ENCODE assay signal across 18 mouse cellular contexts in genomic region chr4:18795740-18796394, GRCm38 (mm10).
DNase-seq lines count a peak whose midpoint lies in the region; ATAC-seq and TF ChIP-seq lines count a peak whose summit lies in the region.
"Had no signal": no experiment of that assay in that cellular context is flagged by ENCODE, and none has a peak within 500 bp of the region (broad histone marks: within the 10 kb centered on the region; RNA-seq: fewer than 3 reads in every experiment).

No protein-coding gene starts in this region.

- H3K27me3 ChIP-seq in kidney, postnatal 0 days (ENCODE audit: insufficient read depth, low read length) = no peaks in the 10 kb centered on the region
- H3K27me3 ChIP-seq: embryonic facial prominence, embryonic 12.5 days; neural tube, embryonic 13.5 days had no signal

- no peaks in the 10 kb centered on the region for H3K36me3 ChIP-seq in kidney, postnatal 0 days (ENCODE audit: insufficient read depth, low read length)
- H3K36me3 ChIP-seq: embryonic facial prominence, embryonic 12.5 days; neural tube, embryonic 13.5 days had no signal

- intact Hi-C loops in heart, postnatal 25 days (cut with DNase I) = no loop called here

- peak; percentile 74 for DNase-seq in heart, adult 11 months
- no peak for DNase-seq in heart, postnatal 25 days (ENCODE audit: low spot score)
- peak; percentile 82 for DNase-seq in kidney, postnatal 0 days (ENCODE audit: low spot score)
- DNase-seq in kidney, postnatal 25 days = no peak
- peak; percentile 77 for DNase-seq in 3T3-L1 (ENCODE audit: low read depth, low spot score)
- DNase-seq in heart, postnatal 4 days = peak; percentile 7
- no peak for DNase-seq in ovary, postnatal 36 days (ENCODE audit: low spot score)
- DNase-seq in cerebellum, adult 9-10 months = no peak
- DNase-seq: adrenal gland, postnatal 14 days; B cell, adult 2 months; cerebellum, postnatal 10 days; gastrocnemius, adult 2 months; layer of hippocampus, adult 9-11 months had no signal

- 30% methylated on average over 2 of the region's 2 CpGs for WGBS in kidney, postnatal 0 days

- H3K4me2 ChIP-seq in kidney, postnatal 0 days (ENCODE audit: low read length) = no peak overlapping the region
- H3K4me2 ChIP-seq: embryonic facial prominence, embryonic 12.5 days; liver, embryonic 11.5 days; neural tube, embryonic 13.5 days had no signal

- no peaks in the 10 kb centered on the region for H3K4me1 ChIP-seq in kidney, postnatal 0 days (replicated peaks; ENCODE audit: insufficient read depth, low read length)
- H3K4me1 ChIP-seq: embryonic facial prominence, embryonic 12.5 days; neural tube, embryonic 13.5 days had no signal

- no peak; the same call in 1 of the 2 replicates for ATAC-seq in kidney, postnatal 0 days (replicated peaks; ENCODE audit: low FRiP score, low read depth)
- ATAC-seq: forebrain, embryonic 14.5 days; midbrain, embryonic 16.5 days had no signal

- TF ChIP-seq CTCF in kidney, postnatal 0 days (IDR thresholded peaks at IDR 0.05; ENCODE audit: low read depth) = no peak

- H3K27ac ChIP-seq in kidney, postnatal 0 days = no peak overlapping the region
- H3K27ac ChIP-seq: embryonic facial prominence, embryonic 12.5 days; gastrocnemius, adult 2 months; neural tube, embryonic 13.5 days had no signal

- no peak overlapping the region for H3K4me3 ChIP-seq in kidney, postnatal 0 days (replicated peaks; ENCODE audit: low read depth, low read length)
- H3K4me3 ChIP-seq: embryonic facial prominence, embryonic 12.5 days; gastrocnemius, adult 2 months; neural tube, embryonic 13.5 days had no signal

- no peak overlapping the region for H3K9ac ChIP-seq in kidney, postnatal 0 days (ENCODE audit: low read depth, low read length)
- H3K9ac ChIP-seq: embryonic facial prominence, embryonic 12.5 days; neural tube, embryonic 13.5 days had no signal

- H3K9me3 ChIP-seq in kidney, postnatal 0 days (replicated peaks; ENCODE audit: low read length) = no peaks in the 10 kb centered on the region
- H3K9me3 ChIP-seq: embryonic facial prominence, embryonic 12.5 days; neural tube, embryonic 13.5 days had no signal

Comparison
In these comparisons a context has a peak if more than half of its experiments do, and no peak if none do; other contexts are left out.
1. DNase-seq: peak in heart, adult 11 months (single experiment), kidney, postnatal 0 days (single experiment), 3T3-L1 (single experiment) and heart, postnatal 4 days (single experiment); none in heart, postnatal 25 days (single experiment), kidney, postnatal 25 days (0 of 2), ovary, postnatal 36 days (single experiment) and cerebellum, adult 9-10 months (single experiment).